Mouse (Mus musculus) spleen, adult 2 months (tissue): ENCODE data around the gene Shb. TPM values are rescaled to one million over a fixed set of nuclear protein-coding genes. Genes with fewer than 3 reads are reported as not detected.
A peak's percentile ranks its signal among the peaks of the same experiment; 100 is the strongest.

Experiments used
- DNase-seq, 2 experiments: peaks; one replicate each; pipeline versions ENCODE4 v3.0.0 to v3.0.0-alpha.2; 2012 to 2021; ENCODE audit warnings: low spot score in 2 of 2, low read depth in 1 of 2
- H3K27ac ChIP-seq: fragments of 200-500 bp; 2 replicates; pipeline ENCODE4 v1.5.1; 2012; ENCODE audit warnings: low read length, inconsistent platforms; ENCODE audit not compliant: insufficient read depth
- H3K27me3 ChIP-seq: fragments of 200-500 bp; 2 replicates; pipeline ENCODE4 v1.6.1; 2012; ENCODE audit warnings: mild to moderate bottlenecking, moderate library complexity, low read length, inconsistent platforms; ENCODE audit not compliant: control insufficient read depth, insufficient read depth
- H3K36me3 ChIP-seq: fragments of 200-500 bp; 2 replicates; pipeline ENCODE4 v1.6.1; 2012; ENCODE audit warnings: mild to moderate bottlenecking, low read length, inconsistent platforms; ENCODE audit not compliant: control insufficient read depth, insufficient read depth
- H3K4me1 ChIP-seq: fragments of 200-500 bp; 2 replicates; pipeline ENCODE4 v1.6.1; 2011; ENCODE audit warnings: inconsistent platforms; ENCODE audit not compliant: control insufficient read depth, insufficient read depth, insufficient read length
- H3K4me3 ChIP-seq: fragments of 200-500 bp; 2 replicates; pipeline ENCODE4 v1.5.1; 2011; ENCODE audit warnings: mild to moderate bottlenecking, inconsistent platforms; ENCODE audit not compliant: insufficient read depth, insufficient read length; ENCODE audit errors: extremely low read depth
- CTCF ChIP-seq: fragments of 200-500 bp; IDR thresholded peaks from 2 replicates; pipeline ENCODE4 v1.5.1; 2011; ENCODE audit warnings: mild to moderate bottlenecking, inconsistent platforms; ENCODE audit not compliant: insufficient read depth, insufficient read length, insufficient replicate concordance; ENCODE audit errors: extremely low read depth
- POLR2A ChIP-seq: fragments of 200-500 bp; IDR thresholded peaks from 2 replicates; pipeline ENCODE4 v1.6.1; 2011; ENCODE audit warnings: low read depth, low read length, inconsistent platforms
- WGBS: fragments of 180-500 bp; shearing (Covaris S2); methylation state at CpG from one replicate; pipeline ENCODE4 v1.1.7; 2018; 5-methylcytosine and 5-hydroxymethylcytosine counted together
- polyA plus RNA-seq: library from polyadenylated mRNA; depleted of rRNA; stranded (reverse); fragments of >200 nt; gene quantifications from 2 replicates; pipeline ENCODE4 v1.2.3, GENCODE M21; 2012; rRNA removed

The Shb gene
- polyA plus RNA-seq = 8.6 and 9.7 TPM in 2 replicates

DNA sequence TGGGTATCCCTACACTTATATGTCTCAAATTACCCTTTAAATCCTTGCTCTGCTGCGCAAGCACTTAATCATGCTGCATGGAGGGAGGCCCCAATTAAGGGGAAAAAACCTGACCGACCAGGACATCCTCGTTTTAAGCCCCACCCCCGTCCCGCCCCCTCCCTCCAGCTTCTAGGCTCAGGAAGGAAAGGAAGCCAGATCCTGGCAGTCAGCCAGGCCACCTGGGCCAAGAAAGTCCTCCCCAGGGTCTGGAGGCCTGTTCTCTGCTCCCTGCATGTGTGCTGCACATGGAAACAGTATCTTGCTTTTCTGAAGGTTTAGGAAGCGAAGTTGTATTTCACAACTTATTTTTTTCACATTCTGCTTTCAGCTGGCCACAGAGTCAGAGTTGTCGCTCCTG, at the start of gene Shb:
Gene Shb (minus strand): TSS at position 96 of the 400 bp plus-strand sequence.
- H3K4me3 ChIP-seq = peak within 1 kb of the TSS; percentile 79
- no peaks in the 10 kb centered on the region for H3K36me3 ChIP-seq
- 6% methylated on average over 7 of the region's 7 CpGs for WGBS
- peak in 1 of 2 experiments; percentile 47 for DNase-seq
- no peak for TF ChIP-seq POLR2A
- peaks cover 6% of the 10 kb centered on the region for H3K4me1 ChIP-seq
- H3K27ac ChIP-seq = no peak within 1 kb of the TSS; the same call in 1 of the 2 replicates
- H3K27me3 ChIP-seq = peaks cover 13% of the 10 kb centered on the region

DNA sequence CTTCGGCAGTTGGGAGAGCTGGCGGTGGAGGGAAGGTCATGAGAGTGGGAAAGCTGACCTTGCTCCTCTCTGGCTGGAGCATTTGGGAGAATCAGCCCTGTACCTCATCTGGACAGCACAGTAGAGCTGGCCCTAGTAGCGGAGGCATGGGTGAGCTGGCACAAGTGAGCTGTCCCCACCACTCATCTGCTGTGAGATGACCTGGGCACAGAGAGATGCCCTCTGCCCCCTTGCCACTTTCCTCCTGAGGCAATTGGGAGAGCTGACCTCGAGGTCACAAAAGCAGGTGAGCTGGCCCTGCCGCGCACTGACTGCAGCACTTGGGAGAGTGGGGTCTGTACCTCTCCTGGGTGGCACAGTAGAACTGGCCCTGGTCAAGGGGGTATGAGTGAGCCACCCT, 48.8 kb upstream of the Shb start:
- 89% methylated on average over 6 of the region's 6 CpGs for WGBS
- Histone ChIP-seq H3K4me1 (no peaks in the 10 kb centered on the region), H3K27ac (no peak overlapping the region), H3K4me3 (no peak overlapping the region), H3K36me3 (no peaks in the 10 kb centered on the region), H3K27me3 (no peaks in the 10 kb centered on the region)
- TF ChIP-seq POLR2A = no peak
- no peak for TF ChIP-seq CTCF
- no peak for DNase-seq

GRCm38 (mm10) chr4:45578554-45579370, 46.5 kb upstream of the Shb start:
- Histone ChIP-seq H3K4me3 (no peak overlapping the region), H3K27me3 (no peaks in the 10 kb centered on the region), H3K4me1 (no peaks in the 10 kb centered on the region), H3K36me3 (no peaks in the 10 kb centered on the region), H3K27ac (no peak overlapping the region)
- no peak for TF ChIP-seq CTCF
- TF ChIP-seq POLR2A = no peak
- WGBS = 77% methylated on average over 22 of the region's 22 CpGs
- DNase-seq = no peak

- TF ChIP-seq CTCF (no peak), POLR2A (no peak)
- no peak overlapping the region for H3K27ac ChIP-seq
- DNase-seq = no peak
- 85% methylated on average over 8 of the region's 8 CpGs for WGBS
- no peaks in the 10 kb centered on the region for H3K4me1 ChIP-seq
- no peaks in the 10 kb centered on the region for H3K36me3 ChIP-seq
- no peak overlapping the region for H3K4me3 ChIP-seq
- H3K27me3 ChIP-seq = no peaks in the 10 kb centered on the region
Measured at GRCm38 (mm10) chr4:45577631-45578030, 45.4 kb upstream of the Shb start.

GRCm38 (mm10) chr4:45574614-45575169, 42.4 kb upstream of the Shb start:
- WGBS = 86% methylated on average over 15 of the region's 15 CpGs
- H3K4me3 ChIP-seq = no peak overlapping the region
- no peaks in the 10 kb centered on the region for H3K4me1 ChIP-seq
- no peaks in the 10 kb centered on the region for H3K27me3 ChIP-seq
- H3K27ac ChIP-seq = no peak overlapping the region
- no peak for TF ChIP-seq POLR2A
- no peaks in the 10 kb centered on the region for H3K36me3 ChIP-seq
- no peak for DNase-seq

- no peak for DNase-seq
- Histone ChIP-seq H3K27me3 (no peaks in the 10 kb centered on the region), H3K4me3 (no peak overlapping the region), H3K27ac (no peak overlapping the region), H3K36me3 (no peaks in the 10 kb centered on the region), H3K4me1 (no peaks in the 10 kb centered on the region)
- TF ChIP-seq POLR2A (no peak), CTCF (no peak)
- WGBS = 86% methylated on average over 5 of the region's 5 CpGs
Measured at GRCm38 (mm10) chr4:45569521-45569920, 37.3 kb upstream of the Shb start.

GRCm38 (mm10) chr4:45558211-45558610, 25.9 kb upstream of the Shb start:
- no peaks in the 10 kb centered on the region for H3K27me3 ChIP-seq
- TF ChIP-seq CTCF (no peak), POLR2A (no peak)
- no peak overlapping the region for H3K4me3 ChIP-seq
- no peak for DNase-seq
- H3K36me3 ChIP-seq = no peaks in the 10 kb centered on the region
- no peaks in the 10 kb centered on the region for H3K4me1 ChIP-seq
- 87% methylated on average over 5 of the region's 5 CpGs for WGBS
- H3K27ac ChIP-seq = no peak overlapping the region
